Mouse (Mus musculus): ENCODE measurements around the gene E130114P18Rik. TPM values are rescaled to one million over a fixed set of nuclear protein-coding genes. Genes with fewer than 3 reads are reported as not detected.
A peak's percentile ranks its signal among the peaks of the same experiment; 100 is the strongest.

Gene E130114P18Rik
- polyA plus RNA-seq, 1 experiment from 2014 or later, result 1.1 TPM

DNA sequence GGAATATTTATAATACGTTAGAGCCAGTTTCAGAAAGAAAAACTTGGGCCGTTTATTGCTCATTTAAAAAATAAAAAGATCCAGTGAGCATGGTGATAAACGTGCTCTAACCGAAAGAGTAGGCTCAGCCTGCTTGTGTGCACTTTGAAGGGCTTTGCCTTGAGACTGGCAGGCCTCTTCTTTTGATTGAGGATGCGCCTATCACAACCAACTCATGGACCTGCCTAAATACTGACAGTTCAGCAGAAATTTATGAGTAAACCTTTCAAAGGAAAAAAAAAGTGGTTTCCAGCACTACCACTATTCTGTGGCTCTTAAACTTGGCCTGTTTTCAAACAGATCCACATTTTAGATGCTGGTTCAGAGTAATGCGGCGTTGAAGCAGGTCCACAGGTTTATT is 2.1 kb upstream of the E130114P18Rik start:
- Histone ChIP-seq H3K36me3 (peaks cover 23% of the 10 kb centered on the region), H3K9me3 (no peaks in the 10 kb centered on the region), H3K27me3 (ENCODE audit: insufficient read depth, poor library complexity, severe bottlenecking) (no peaks in the 10 kb centered on the region), H3K4me1 (peaks cover 9% of the 10 kb centered on the region; the same call in 1 of the 2 replicates), H3K27ac (peak overlapping the region; percentile 95; the same call in 1 of the 2 replicates), H3K4me3 (peak overlapping the region; percentile 86)
- 52% methylated on average over 7 of the region's 7 CpGs for WGBS
- no peak for DNase-seq (ENCODE audit: low spot score)

- Histone ChIP-seq H3K4me3 (peak overlapping the region; percentile 86), H3K9me3 (no peaks in the 10 kb centered on the region), H3K36me3 (peaks cover 16% of the 10 kb centered on the region), H3K27ac (peak overlapping the region; percentile 95), H3K4me1 (peaks cover 16% of the 10 kb centered on the region; the same call in 1 of the 2 replicates), H3K27me3 (ENCODE audit: insufficient read depth, poor library complexity, severe bottlenecking) (no peaks in the 10 kb centered on the region)
- DNase-seq (ENCODE audit: low spot score), result no peak
- 11% methylated on average over 18 of the region's 18 CpGs for WGBS
Measured at GRCm38 (mm10) chr4:97779003-97779930, 1.4 kb upstream of the E130114P18Rik start.

GRCm38 (mm10) chr4:97778211-97779002 is 529 bp upstream of the E130114P18Rik start:
- no peaks in the 10 kb centered on the region for H3K27me3 ChIP-seq (ENCODE audit: insufficient read depth, poor library complexity, severe bottlenecking)
- under 1% methylated on average over 91 of the region's 94 CpGs for WGBS
- peaks cover 22% of the 10 kb centered on the region for H3K4me1 ChIP-seq

GRCm38 (mm10) chr4:97777081-97777705 is 685 bp downstream of the E130114P18Rik start:
- peak overlapping the region; percentile 95 for H3K27ac ChIP-seq
- peaks cover 22% of the 10 kb centered on the region for H3K4me1 ChIP-seq
- peak overlapping the region; percentile 86 for H3K4me3 ChIP-seq
- no peaks in the 10 kb centered on the region for H3K27me3 ChIP-seq (ENCODE audit: insufficient read depth, poor library complexity, severe bottlenecking)
- no peaks in the 10 kb centered on the region for H3K36me3 ChIP-seq
- no peaks in the 10 kb centered on the region for H3K9me3 ChIP-seq
- DNase-seq (ENCODE audit: low spot score), result no peak
- WGBS, result 1% methylated on average over 53 of the region's 77 CpGs

More at GRCm38 (mm10) chr4:97778211-97779002, 529 bp upstream of the E130114P18Rik start:
- no peaks in the 10 kb centered on the region for H3K9me3 ChIP-seq
- peak overlapping the region; percentile 95 for H3K27ac ChIP-seq
- peak overlapping the region; percentile 86 for H3K4me3 ChIP-seq
- DNase-seq (ENCODE audit: low spot score), result no peak
- H3K36me3 ChIP-seq, result peaks cover 8% of the 10 kb centered on the region

- H3K4me1 ChIP-seq, result peaks cover 24% of the 10 kb centered on the region
- 1% methylated on average over 10 of the region's 10 CpGs for WGBS
- H3K27ac ChIP-seq, result peak overlapping the region; percentile 95
- no peaks in the 10 kb centered on the region for H3K36me3 ChIP-seq
- no peak for DNase-seq (ENCODE audit: low spot score)
- no peaks in the 10 kb centered on the region for H3K27me3 ChIP-seq (ENCODE audit: insufficient read depth, poor library complexity, severe bottlenecking)
- peak overlapping the region; percentile 86 for H3K4me3 ChIP-seq
- no peaks in the 10 kb centered on the region for H3K9me3 ChIP-seq
Measured at GRCm38 (mm10) chr4:97776388-97777080, 1.3 kb downstream of the E130114P18Rik start.

- DNase-seq (ENCODE audit: low spot score), result no peak
- Histone ChIP-seq H3K4me1 (peaks cover 26% of the 10 kb centered on the region), H3K9me3 (no peaks in the 10 kb centered on the region), H3K4me3 (peak overlapping the region; percentile 86), H3K27me3 (ENCODE audit: insufficient read depth, poor library complexity, severe bottlenecking) (no peaks in the 10 kb centered on the region), H3K27ac (peak overlapping the region; percentile 95), H3K36me3 (no peaks in the 10 kb centered on the region)
- under 1% methylated on average over 20 of the region's 20 CpGs for WGBS
Measured at GRCm38 (mm10) chr4:97775494-97776265, 2.2 kb downstream of the E130114P18Rik start.

DNA sequence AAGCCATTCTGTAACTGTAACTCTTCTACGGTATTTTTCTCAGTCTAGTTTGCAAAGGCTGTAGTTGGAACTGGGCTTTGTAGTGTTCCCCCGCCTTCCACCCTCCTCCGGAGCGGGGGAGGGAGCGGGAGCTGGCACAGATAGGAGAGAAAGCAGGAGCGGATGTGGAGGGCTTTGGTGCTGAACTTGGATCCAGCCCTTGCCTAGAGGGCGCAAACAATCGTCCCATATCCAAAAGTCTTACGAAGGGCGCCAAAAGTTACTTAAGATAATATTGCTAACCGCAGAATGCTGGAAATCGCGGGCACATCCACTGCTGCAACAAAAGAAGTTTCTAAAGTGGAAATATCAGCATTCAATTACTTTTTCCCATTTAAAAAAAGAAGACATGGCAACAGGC is 2.8 kb downstream of the E130114P18Rik start:
- peak overlapping the region; percentile 86 for H3K4me3 ChIP-seq
- peak overlapping the region; percentile 95 for H3K27ac ChIP-seq
- H3K9me3 ChIP-seq, result no peaks in the 10 kb centered on the region
- DNase-seq (ENCODE audit: low spot score), result peak; percentile 86
- WGBS, result under 1% methylated on average over 13 of the region's 13 CpGs
- peaks cover 26% of the 10 kb centered on the region for H3K4me1 ChIP-seq
- no peaks in the 10 kb centered on the region for H3K27me3 ChIP-seq (ENCODE audit: insufficient read depth, poor library complexity, severe bottlenecking)
- no peaks in the 10 kb centered on the region for H3K36me3 ChIP-seq

GRCm38 (mm10) chr4:97774446-97774950 is 3.4 kb downstream of the E130114P18Rik start:
- H3K4me3 ChIP-seq, result peak overlapping the region; percentile 86
- no peak for DNase-seq (ENCODE audit: low spot score)
- peak overlapping the region; percentile 95 for H3K27ac ChIP-seq
- peaks cover 26% of the 10 kb centered on the region for H3K4me1 ChIP-seq
- no peaks in the 10 kb centered on the region for H3K36me3 ChIP-seq
- 24% methylated on average over 4 of the region's 4 CpGs for WGBS
- no peaks in the 10 kb centered on the region for H3K9me3 ChIP-seq
- H3K27me3 ChIP-seq (ENCODE audit: insufficient read depth, poor library complexity, severe bottlenecking), result no peaks in the 10 kb centered on the region

DNA sequence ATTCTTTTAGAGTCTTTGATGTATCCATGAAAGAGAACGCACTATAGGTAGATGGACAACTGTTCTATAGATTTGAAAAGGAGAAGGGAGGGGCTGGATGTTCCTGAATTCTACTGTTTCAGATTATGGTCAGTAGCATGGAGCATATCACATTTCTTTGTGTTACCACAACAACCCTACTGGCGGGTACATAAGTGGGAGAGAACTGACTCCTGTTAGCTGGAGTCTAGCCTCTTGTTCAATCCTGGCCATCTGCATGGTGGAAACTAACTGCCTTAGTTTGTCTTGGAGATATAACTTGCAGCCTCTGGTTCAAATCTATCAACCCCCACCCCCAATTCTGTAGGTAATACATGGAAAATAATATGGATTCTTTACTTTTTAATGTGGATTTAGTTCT is 4.1 kb downstream of the E130114P18Rik start:
- Histone ChIP-seq H3K27ac (peak overlapping the region; percentile 62; the same call in 1 of the 2 replicates), H3K36me3 (no peaks in the 10 kb centered on the region), H3K4me3 (peak overlapping the region; percentile 61; the same call in 1 of the 2 replicates), H3K4me1 (peaks cover 26% of the 10 kb centered on the region), H3K9me3 (no peaks in the 10 kb centered on the region), H3K27me3 (ENCODE audit: insufficient read depth, poor library complexity, severe bottlenecking) (no peaks in the 10 kb centered on the region)
- no peak for DNase-seq (ENCODE audit: low spot score)
- WGBS, result 54% methylated on average over 2 of the region's 2 CpGs

- DNase-seq (ENCODE audit: low spot score), result peak; percentile 93
- H3K27ac ChIP-seq, result peak overlapping the region; percentile 90
- no peaks in the 10 kb centered on the region for H3K9me3 ChIP-seq
- peaks cover 26% of the 10 kb centered on the region for H3K4me1 ChIP-seq
- H3K36me3 ChIP-seq, result no peaks in the 10 kb centered on the region
- WGBS, result under 1% methylated on average over 14 of the region's 14 CpGs
- no peaks in the 10 kb centered on the region for H3K27me3 ChIP-seq (ENCODE audit: insufficient read depth, poor library complexity, severe bottlenecking)
- peak overlapping the region; percentile 61 for H3K4me3 ChIP-seq
Measured at GRCm38 (mm10) chr4:97773110-97773593, 4.7 kb downstream of the E130114P18Rik start.

DNA sequence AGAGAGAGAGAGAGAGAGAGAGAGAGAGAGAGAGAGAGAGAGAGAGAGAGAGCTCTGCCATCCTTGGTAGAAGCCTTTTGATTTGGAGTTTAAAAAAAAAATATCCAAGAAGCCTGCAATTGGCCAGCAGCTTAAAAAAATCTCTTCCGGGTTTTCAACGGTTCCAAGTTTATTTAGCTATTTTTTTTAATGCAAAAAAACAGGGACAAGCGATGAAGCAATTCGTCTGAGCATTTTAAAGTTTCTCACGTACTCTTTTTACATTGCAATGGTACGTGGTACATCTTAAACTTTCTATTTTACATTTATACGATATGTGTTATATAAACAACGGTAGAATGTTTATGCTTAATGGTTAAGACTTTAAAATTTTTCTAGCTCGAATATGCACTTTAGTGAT is 5.2 kb downstream of the E130114P18Rik start, which contains the start of gene Nfia:
Gene Nfia (plus strand): TSS at position 94 of the 400 bp plus-strand sequence.
- Histone ChIP-seq H3K27ac (peak within 1 kb of the TSS; percentile 90), H3K9me3 (no peaks in the 10 kb centered on the region), H3K27me3 (ENCODE audit: insufficient read depth, poor library complexity, severe bottlenecking) (no peaks in the 10 kb centered on the region), H3K4me1 (peaks cover 26% of the 10 kb centered on the region), H3K4me3 (peak within 1 kb of the TSS; percentile 61), H3K36me3 (no peaks in the 10 kb centered on the region)
- DNase-seq (ENCODE audit: low spot score), result no peak
- WGBS, result under 1% methylated on average over 9 of the region's 9 CpGs
